19 mouse cellular contexts compared by ENCODE assay signal in the genomic region with DNA sequence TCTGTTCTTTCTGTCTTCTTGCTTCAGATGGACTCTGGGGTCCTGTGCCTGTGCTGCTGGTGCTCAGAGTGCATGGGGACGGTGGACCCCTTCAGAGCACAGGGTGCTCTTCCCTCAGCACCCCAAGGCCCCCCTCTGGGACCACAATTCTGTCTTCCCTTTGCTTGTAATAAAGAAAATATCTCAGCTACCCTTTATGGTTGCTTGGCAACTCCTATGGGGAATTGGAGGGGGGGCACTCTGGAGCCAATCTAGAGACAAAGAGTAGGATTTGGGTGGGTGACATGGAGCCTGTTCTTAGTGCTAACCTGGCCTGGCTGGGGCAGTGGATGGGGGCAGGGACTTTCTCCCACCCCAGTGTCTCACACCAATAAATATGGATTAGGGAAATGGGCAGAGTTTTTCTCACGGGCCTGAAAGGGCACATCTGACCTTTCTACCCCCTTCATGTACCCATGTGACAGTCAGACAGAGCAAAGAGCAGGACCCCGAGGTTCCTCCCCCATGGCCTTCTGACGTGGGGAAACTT. TPM values are rescaled to one million over a fixed set of nuclear protein-coding genes. Genes with fewer than 3 reads are reported as not detected.
DNase-seq lines count a peak whose midpoint lies in the region; ATAC-seq and TF ChIP-seq lines count a peak whose summit lies in the region.
"Had no signal": no experiment of that assay in that cellular context is flagged by ENCODE, and none has a peak within 500 bp of the region (broad histone marks: within the 10 kb centered on the region; RNA-seq: fewer than 3 reads in every experiment).

No protein-coding gene starts in this region.

- WGBS in hindbrain, postnatal 0 days: 17% methylated on average over 4 of the region's 4 CpGs
- 13% methylated on average over 4 of the region's 4 CpGs for WGBS in neural tube, embryonic 14.5 days

- H3K36me3 ChIP-seq in hindbrain, postnatal 0 days (ENCODE audit: insufficient read depth, low read length): no peaks in the 10 kb centered on the region
- no peaks in the 10 kb centered on the region for H3K36me3 ChIP-seq in neural tube, embryonic 14.5 days (ENCODE audit: control insufficient read depth, insufficient read depth, low read length)
- H3K36me3 ChIP-seq: heart, embryonic 13.5 days had no signal

- no peak for TF ChIP-seq CTCF in layer of hippocampus, adult 2 months (conservative IDR thresholded peaks at IDR 0.05)
- TF ChIP-seq CTCF in hindbrain, postnatal 0 days (IDR thresholded peaks at IDR 0.05; ENCODE audit: low read depth): no peak

- H3K27ac ChIP-seq in layer of hippocampus, adult 2 months: peak overlapping the region; percentile 65
- H3K27ac ChIP-seq in hindbrain, postnatal 0 days: no peak overlapping the region
- peak overlapping the region; percentile 22; the same call in 1 of the 2 replicates for H3K27ac ChIP-seq in neural tube, embryonic 14.5 days (ENCODE audit: low read depth, low read length)
- H3K27ac ChIP-seq: heart, embryonic 13.5 days had no signal

- H3K27me3 ChIP-seq in hindbrain, postnatal 0 days (ENCODE audit: insufficient read depth, low read length): no peaks in the 10 kb centered on the region
- no peaks in the 10 kb centered on the region for H3K27me3 ChIP-seq in neural tube, embryonic 14.5 days (ENCODE audit: control insufficient read depth, insufficient read depth, low read length)

- no peak overlapping the region for H3K4me3 ChIP-seq in layer of hippocampus, adult 2 months
- H3K4me3 ChIP-seq in hindbrain, postnatal 0 days (ENCODE audit: low read length): no peak overlapping the region
- H3K4me3 ChIP-seq in neural tube, embryonic 14.5 days (ENCODE audit: low read depth, low read length): no peak overlapping the region
- H3K4me3 ChIP-seq: heart, embryonic 13.5 days had no signal

- no peaks in the 10 kb centered on the region for H3K4me1 ChIP-seq in hindbrain, postnatal 0 days (ENCODE audit: insufficient read depth, low read length)
- peaks cover 21% of the 10 kb centered on the region for H3K4me1 ChIP-seq in neural tube, embryonic 14.5 days (ENCODE audit: control insufficient read depth, insufficient read depth, low read length)
- H3K4me1 ChIP-seq: heart, embryonic 13.5 days had no signal

- no peak for ATAC-seq in hindbrain, postnatal 0 days
- no peak for ATAC-seq in neural tube, embryonic 14.5 days (ENCODE audit: low read depth)
- ATAC-seq: activated CD4-positive, CD25-positive, alpha-beta regulatory T cell, adult 4 months; forebrain, postnatal 0 days; liver, postnatal 0 days had no signal

- 0 out of 2 replicates have a peak overlapping the region, but pooled peaks have one; percentile 17 for H3K9ac ChIP-seq in hindbrain, postnatal 0 days (replicated peaks; ENCODE audit: low read length)
- no peak overlapping the region for H3K9ac ChIP-seq in neural tube, embryonic 14.5 days (replicated peaks; ENCODE audit: low read depth, low read length)
- H3K9ac ChIP-seq: forebrain, postnatal 0 days; heart, embryonic 13.5 days; liver, postnatal 0 days had no signal

- no peak for DNase-seq in layer of hippocampus, adult 2 months (ENCODE audit: low spot score in 2 of 2)
- no peak for DNase-seq in layer of hippocampus, postnatal 36 days
- peak; percentile 57 for DNase-seq in embryo, embryonic 11 days
- no peak for DNase-seq in hindbrain, postnatal 0 days (ENCODE audit: low spot score)
- no peak for DNase-seq in right cerebral cortex, adult 18-20 months
- DNase-seq in adipocyte (ENCODE audit: low spot score): no peak
- DNase-seq: adrenal gland, postnatal 25 days; cerebellum, adult 18-20 months; cerebellum, postnatal 36 days; forebrain, postnatal 0 days; heart, postnatal 4 days; kidney, adult 11 months; kidney, postnatal 25 days; liver; liver, postnatal 0 days; lung, postnatal 36 days had no signal

- no peaks in the 10 kb centered on the region for H3K9me3 ChIP-seq in hindbrain, postnatal 0 days (ENCODE audit: low read length)
- H3K9me3 ChIP-seq in neural tube, embryonic 14.5 days (ENCODE audit: control insufficient read depth, low read length): no peaks in the 10 kb centered on the region
- H3K9me3 ChIP-seq: heart, embryonic 13.5 days had no signal

- no peak overlapping the region for H3K4me2 ChIP-seq in hindbrain, postnatal 0 days (ENCODE audit: low read depth, low read length)
- no peak overlapping the region for H3K4me2 ChIP-seq in neural tube, embryonic 14.5 days (ENCODE audit: low read depth, low read length)
- H3K4me2 ChIP-seq: heart, embryonic 13.5 days had no signal

RNA-seq across cellular contexts. Expression of a gene that starts 15.9 kb away (rescaled TPM):
- total RNA-seq in layer of hippocampus, adult 2 months (2021): 1 to 10 TPM; 7.9 to 10.0 TPM
- total RNA-seq in layer of hippocampus, postnatal 36 days (2021): 1 to 10 TPM; 6.6 to 7.7 TPM
- total RNA-seq in hindbrain, postnatal 0 days (2014; rRNA removed): 32.5 and 37.7 TPM in 2 replicates
- polyA plus RNA-seq in hindbrain, postnatal 0 days (2015; fragmentation: Nextera tagmentation; extraction: Ambion mirVana): 17.8 and 20.6 TPM in 2 replicates
- 21.4 and 22.9 TPM in 2 replicates for polyA plus RNA-seq in neural tube, embryonic 14.5 days (2014; fragmentation: Nextera tagmentation; extraction: Ambion mirVana)

RNA-seq across cellular contexts. Expression of a gene that starts 33.1 kb away (rescaled TPM):
- 10 to 100 TPM; 43.0 to 48.7 TPM for total RNA-seq in layer of hippocampus, adult 2 months (2021)
- total RNA-seq in layer of hippocampus, postnatal 36 days (2021): 10 to 100 TPM; 36.6 to 49.5 TPM
- total RNA-seq in hindbrain, postnatal 0 days (2014; rRNA removed): 46.1 and 70.7 TPM in 2 replicates
- 28.7 and 29.3 TPM in 2 replicates for polyA plus RNA-seq in hindbrain, postnatal 0 days (2015; fragmentation: Nextera tagmentation; extraction: Ambion mirVana)
- 21.8 and 24.6 TPM in 2 replicates for polyA plus RNA-seq in neural tube, embryonic 14.5 days (2014; fragmentation: Nextera tagmentation; extraction: Ambion mirVana)

RNA-seq across cellular contexts. Expression of a gene that starts 36.0 kb away (rescaled TPM):
- total RNA-seq in layer of hippocampus, adult 2 months (2021): 100 to 1,000 TPM; 113 to 127 TPM
- total RNA-seq in layer of hippocampus, postnatal 36 days (2021): 100 to 1,000 TPM; 101 to 114 TPM
- total RNA-seq in hindbrain, postnatal 0 days (2014; rRNA removed): 73.1 and 81.7 TPM in 2 replicates
- polyA plus RNA-seq in hindbrain, postnatal 0 days (2015; fragmentation: Nextera tagmentation; extraction: Ambion mirVana): 78.2 and 88.3 TPM in 2 replicates
- polyA plus RNA-seq in neural tube, embryonic 14.5 days (2014; fragmentation: Nextera tagmentation; extraction: Ambion mirVana): 68.2 and 68.6 TPM in 2 replicates

RNA-seq across cellular contexts. Expression of a gene that starts 50.6 kb away (rescaled TPM):
- total RNA-seq in layer of hippocampus, adult 2 months (2021): 10 to 100 TPM; 65.4 to 67.3 TPM
- total RNA-seq in layer of hippocampus, postnatal 36 days (2021): 10 to 100 TPM; 69.6 to 70.5 TPM
- total RNA-seq in hindbrain, postnatal 0 days (2014; rRNA removed): 139 TPM in 2 replicates
- polyA plus RNA-seq in hindbrain, postnatal 0 days (2015; fragmentation: Nextera tagmentation; extraction: Ambion mirVana): 43.4 and 46.4 TPM in 2 replicates
- 35.8 and 37.6 TPM in 2 replicates for polyA plus RNA-seq in neural tube, embryonic 14.5 days (2014; fragmentation: Nextera tagmentation; extraction: Ambion mirVana)
